Mouse (Mus musculus) hindbrain, embryonic 13.5 days (tissue): ENCODE results near the gene Hoxb6. TPM values are rescaled to one million over a fixed set of nuclear protein-coding genes. Genes with fewer than 3 reads are reported as not detected.

Experiments
- ATAC-seq: fragments of 200-750 bp; cut with Nextera tagmentation; 2 replicates; pipeline ENCODE4 v1.8.0; 2017; ENCODE audit warnings: moderate TSS enrichment; ENCODE audit not compliant: low FRiP score
- H3K27ac ChIP-seq: fragments of 300-500 bp; sonication (generic); 2 replicates; pipeline ENCODE4 v1.5.1; 2015; ENCODE audit warnings: inconsistent platforms, mild to moderate bottlenecking, moderate library complexity
- H3K27me3 ChIP-seq: fragments of 300-500 bp; sonication (generic); 2 replicates; pipeline ENCODE4 v1.6.1; 2015; ENCODE audit warnings: mild to moderate bottlenecking, inconsistent platforms
- H3K36me3 ChIP-seq: fragments of 300-500 bp; sonication (generic); 2 replicates; pipeline ENCODE4 v1.6.1; 2015; ENCODE audit warnings: mild to moderate bottlenecking, inconsistent platforms
- H3K4me1 ChIP-seq: fragments of 300-500 bp; sonication (generic); replicated peaks from 2 replicates; pipeline ENCODE4 v1.6.1; 2015; ENCODE audit warnings: inconsistent platforms
- H3K4me2 ChIP-seq: fragments of 300-500 bp; sonication (generic); 2 replicates; pipeline ENCODE4 v1.6.1; 2015; ENCODE audit warnings: inconsistent platforms, mild to moderate bottlenecking, moderate library complexity
- H3K4me3 ChIP-seq: fragments of 300-500 bp; sonication (generic); 2 replicates; pipeline ENCODE4 v1.5.1; 2015; ENCODE audit warnings: mild to moderate bottlenecking, inconsistent platforms
- H3K9ac ChIP-seq: fragments of 300-500 bp; sonication (generic); 2 replicates; pipeline ENCODE4 v1.6.1; 2015; ENCODE audit warnings: mild to moderate bottlenecking, inconsistent platforms
- H3K9me3 ChIP-seq: fragments of 300-500 bp; sonication (generic); 2 replicates; pipeline ENCODE4 v1.6.1; 2016; ENCODE audit warnings: inconsistent platforms
- WGBS: fragments of 180-500 bp; shearing (Covaris S2); methylation state at CpG from one replicate; pipeline ENCODE4 v1.1.7; 2015; 5-methylcytosine and 5-hydroxymethylcytosine counted together
- polyA plus RNA-seq: library from polyadenylated mRNA; unstranded; fragments of >200 nt; fragmentation: Nextera tagmentation; extraction: Ambion mirVana; gene quantifications from 2 replicates; pipeline ENCODE4 v1.2.1, GENCODE M21; 2015

Hoxb6 gene
- polyA plus RNA-seq, 1 experiment from 2014 or later = 132 TPM

GRCm38 (mm10) chr11:96319071-96319902, 27.0 kb downstream of the Hoxb6 start:
- Histone ChIP-seq H3K9me3 (no peaks in the 10 kb centered on the region), H3K9ac (peak overlapping the region; percentile 99), H3K4me3 (peak overlapping the region; percentile 57), H3K27ac (peak overlapping the region; percentile 100), H3K4me1 (peaks cover 3% of the 10 kb centered on the region), H3K27me3 (peaks cover 88% of the 10 kb centered on the region), H3K4me2 (peak overlapping the region; percentile 83), H3K36me3 (no peaks in the 10 kb centered on the region)
- peak; percentile 61 for ATAC-seq
- WGBS = 0% methylated on average over 28 of the region's 34 CpGs

- H3K4me1 ChIP-seq = peaks cover 3% of the 10 kb centered on the region
- peak overlapping the region; percentile 83 for H3K4me2 ChIP-seq
- H3K27me3 ChIP-seq = peaks cover 87% of the 10 kb centered on the region
- WGBS = under 1% methylated on average over 29 of the region's 29 CpGs
- no peaks in the 10 kb centered on the region for H3K9me3 ChIP-seq
- H3K27ac ChIP-seq = peak overlapping the region; percentile 100
- peak overlapping the region; percentile 57 for H3K4me3 ChIP-seq
- no peaks in the 10 kb centered on the region for H3K36me3 ChIP-seq
- H3K9ac ChIP-seq = peak overlapping the region; percentile 99
- no peak for ATAC-seq
Measured at GRCm38 (mm10) chr11:96319910-96320309, 27.6 kb downstream of the Hoxb6 start.

GRCm38 (mm10) chr11:96320688-96321087, 28.4 kb downstream of the Hoxb6 start:
- peak overlapping the region; percentile 100 for H3K27ac ChIP-seq
- H3K27me3 ChIP-seq = peaks cover 87% of the 10 kb centered on the region
- WGBS = 5% methylated on average over 17 of the region's 17 CpGs
- peak overlapping the region; percentile 99 for H3K9ac ChIP-seq
- peak overlapping the region; percentile 83 for H3K4me2 ChIP-seq
- no peaks in the 10 kb centered on the region for H3K36me3 ChIP-seq
- H3K4me1 ChIP-seq = peaks cover 3% of the 10 kb centered on the region
- peak overlapping the region; percentile 57 for H3K4me3 ChIP-seq
- no peaks in the 10 kb centered on the region for H3K9me3 ChIP-seq
- ATAC-seq = no peak

- peak overlapping the region; percentile 57 for H3K4me3 ChIP-seq
- H3K27me3 ChIP-seq = peaks cover 89% of the 10 kb centered on the region
- H3K4me1 ChIP-seq = peaks cover 6% of the 10 kb centered on the region
- ATAC-seq = no peak
- peak overlapping the region; percentile 83 for H3K4me2 ChIP-seq
- peak overlapping the region; percentile 99 for H3K9ac ChIP-seq
- H3K9me3 ChIP-seq = no peaks in the 10 kb centered on the region
- H3K36me3 ChIP-seq = no peaks in the 10 kb centered on the region
- peak overlapping the region; percentile 100 for H3K27ac ChIP-seq
- 8% methylated on average over 5 of the region's 5 CpGs for WGBS
Measured at GRCm38 (mm10) chr11:96321846-96322245, 29.6 kb downstream of the Hoxb6 start.

GRCm38 (mm10) chr11:96322738-96323137, 30.5 kb downstream of the Hoxb6 start:
- Histone ChIP-seq H3K9ac (peak overlapping the region; percentile 99), H3K4me1 (peaks cover 13% of the 10 kb centered on the region), H3K27me3 (peaks cover 92% of the 10 kb centered on the region), H3K27ac (peak overlapping the region; percentile 100), H3K4me3 (peak overlapping the region; percentile 57), H3K4me2 (peak overlapping the region; percentile 83), H3K36me3 (no peaks in the 10 kb centered on the region), H3K9me3 (no peaks in the 10 kb centered on the region)
- ATAC-seq = no peak
- WGBS = 2% methylated on average over 6 of the region's 6 CpGs

GRCm38 (mm10) chr11:96323154-96323553, 30.9 kb downstream of the Hoxb6 start, which contains the start of gene Hoxb3:
Gene Hoxb3 (plus strand): TSS chr11:96323326.
- no peak for ATAC-seq
- H3K4me1 ChIP-seq = peaks cover 10% of the 10 kb centered on the region
- peak within 1 kb of the TSS; percentile 100 for H3K27ac ChIP-seq
- 2% methylated on average over 10 of the region's 10 CpGs for WGBS
- H3K9me3 ChIP-seq = no peaks in the 10 kb centered on the region
- peak within 1 kb of the TSS; percentile 57 for H3K4me3 ChIP-seq
- peak within 1 kb of the TSS; percentile 83 for H3K4me2 ChIP-seq
- H3K27me3 ChIP-seq = peaks cover 92% of the 10 kb centered on the region
- H3K9ac ChIP-seq = peak within 1 kb of the TSS; percentile 99
- no peaks in the 10 kb centered on the region for H3K36me3 ChIP-seq

- peak overlapping the region; percentile 57 for H3K4me3 ChIP-seq
- peaks cover 95% of the 10 kb centered on the region for H3K27me3 ChIP-seq
- WGBS = 1% methylated on average over 5 of the region's 5 CpGs
- H3K36me3 ChIP-seq = no peaks in the 10 kb centered on the region
- peaks cover 10% of the 10 kb centered on the region; the same call in 1 of the 2 replicates for H3K4me1 ChIP-seq
- ATAC-seq = no peak
- peak overlapping the region; percentile 99 for H3K9ac ChIP-seq
- peak overlapping the region; percentile 83 for H3K4me2 ChIP-seq
- H3K27ac ChIP-seq = peak overlapping the region; percentile 100
- no peaks in the 10 kb centered on the region for H3K9me3 ChIP-seq
Measured at GRCm38 (mm10) chr11:96324125-96324524, 31.8 kb downstream of the Hoxb6 start.

GRCm38 (mm10) chr11:96324965-96325364, 32.7 kb downstream of the Hoxb6 start:
- H3K4me1 ChIP-seq = peaks cover 11% of the 10 kb centered on the region; the same call in 1 of the 2 replicates
- peak overlapping the region; percentile 57 for H3K4me3 ChIP-seq
- H3K27ac ChIP-seq = peak overlapping the region; percentile 100
- peaks cover 95% of the 10 kb centered on the region for H3K27me3 ChIP-seq
- H3K9me3 ChIP-seq = no peaks in the 10 kb centered on the region
- no peaks in the 10 kb centered on the region for H3K36me3 ChIP-seq
- H3K4me2 ChIP-seq = peak overlapping the region; percentile 83
- ATAC-seq = no peak
- 2% methylated on average over 8 of the region's 8 CpGs for WGBS
- H3K9ac ChIP-seq = peak overlapping the region; percentile 99

GRCm38 (mm10) chr11:96325747-96326212, 33.5 kb downstream of the Hoxb6 start:
- peak overlapping the region; percentile 57 for H3K4me3 ChIP-seq
- H3K27ac ChIP-seq = peak overlapping the region; percentile 100
- H3K4me2 ChIP-seq = peak overlapping the region; percentile 83
- no peaks in the 10 kb centered on the region for H3K36me3 ChIP-seq
- peaks cover 16% of the 10 kb centered on the region for H3K4me1 ChIP-seq
- ATAC-seq = no peak
- H3K9me3 ChIP-seq = no peaks in the 10 kb centered on the region
- peaks cover 97% of the 10 kb centered on the region for H3K27me3 ChIP-seq
- under 1% methylated on average over 22 of the region's 22 CpGs for WGBS
- H3K9ac ChIP-seq = peak overlapping the region; percentile 99

GRCm38 (mm10) chr11:96326705-96327104, 34.4 kb downstream of the Hoxb6 start:
- H3K4me2 ChIP-seq = peak overlapping the region; percentile 83
- no peaks in the 10 kb centered on the region for H3K9me3 ChIP-seq
- H3K4me3 ChIP-seq = peak overlapping the region; percentile 57
- WGBS = under 1% methylated on average over 12 of the region's 12 CpGs
- no peaks in the 10 kb centered on the region for H3K36me3 ChIP-seq
- peaks cover 21% of the 10 kb centered on the region for H3K4me1 ChIP-seq
- peaks cover 97% of the 10 kb centered on the region for H3K27me3 ChIP-seq
- ATAC-seq = no peak
- H3K27ac ChIP-seq = peak overlapping the region; percentile 100
- peak overlapping the region; percentile 99 for H3K9ac ChIP-seq

GRCm38 (mm10) chr11:96327122-96327521, 34.8 kb downstream of the Hoxb6 start:
- H3K9ac ChIP-seq = peak overlapping the region; percentile 99
- ATAC-seq = no peak
- no peaks in the 10 kb centered on the region for H3K36me3 ChIP-seq
- no peaks in the 10 kb centered on the region for H3K9me3 ChIP-seq
- H3K4me2 ChIP-seq = peak overlapping the region; percentile 83
- H3K27ac ChIP-seq = peak overlapping the region; percentile 100
- H3K27me3 ChIP-seq = peaks cover 97% of the 10 kb centered on the region
- H3K4me3 ChIP-seq = peak overlapping the region; percentile 57
- WGBS = 4% methylated on average over 7 of the region's 7 CpGs
- H3K4me1 ChIP-seq = peaks cover 23% of the 10 kb centered on the region

GRCm38 (mm10) chr11:96327750-96328149, 35.5 kb downstream of the Hoxb6 start:
- Histone ChIP-seq H3K9me3 (no peaks in the 10 kb centered on the region), H3K27me3 (peaks cover 97% of the 10 kb centered on the region), H3K36me3 (no peaks in the 10 kb centered on the region), H3K4me2 (peak overlapping the region; percentile 83), H3K4me3 (peak overlapping the region; percentile 57), H3K4me1 (peaks cover 23% of the 10 kb centered on the region), H3K9ac (peak overlapping the region; percentile 99), H3K27ac (peak overlapping the region; percentile 100)
- peak; percentile 62 for ATAC-seq
- WGBS = 3% methylated on average over 5 of the region's 5 CpGs
